Mouse (Mus musculus) lung, adult 2 months (tissue): ENCODE results near the gene Gm14443.

ENCODE experiments used
- CTCF ChIP-seq: fragments of 200-500 bp; IDR thresholded peaks from 2 replicates; pipeline ENCODE4 v1.5.1; 2011; ENCODE audit warnings: mild to moderate bottlenecking, low read length, control low read depth; ENCODE audit not compliant: insufficient read depth
- POLR2A ChIP-seq: fragments of 200-500 bp; IDR thresholded peaks from 2 replicates; pipeline ENCODE4 v1.6.1; 2011; ENCODE audit warnings: low read depth, mild to moderate bottlenecking, control low read depth, low read length, borderline replicate concordance; ENCODE audit errors: extremely low read depth

- TF ChIP-seq POLR2A: no peak
- TF ChIP-seq CTCF: no peak
These were observed 3.5 kb downstream of the Gm14443 start for GRCm38 (mm10) chr2:175172123-175172522.
